Mouse (Mus musculus) embryonic fibroblast, embryonic 13.5 days (primary cell): Measurements from ENCODE around the gene Slc47a2.

Experiments
- CTCF ChIP-seq: IDR thresholded peaks from 2 replicates; pipeline ENCODE4 v1.5.1; 2011; ENCODE audit warnings: mild to moderate bottlenecking, control low read depth, low read length, moderate library complexity, borderline replicate concordance; ENCODE audit not compliant: insufficient read depth
- POLR2A ChIP-seq: IDR thresholded peaks from 2 replicates; pipeline ENCODE4 v1.6.1; 2011; ENCODE audit warnings: low read depth, mild to moderate bottlenecking, control low read depth, low read length, moderate library complexity

DNA sequence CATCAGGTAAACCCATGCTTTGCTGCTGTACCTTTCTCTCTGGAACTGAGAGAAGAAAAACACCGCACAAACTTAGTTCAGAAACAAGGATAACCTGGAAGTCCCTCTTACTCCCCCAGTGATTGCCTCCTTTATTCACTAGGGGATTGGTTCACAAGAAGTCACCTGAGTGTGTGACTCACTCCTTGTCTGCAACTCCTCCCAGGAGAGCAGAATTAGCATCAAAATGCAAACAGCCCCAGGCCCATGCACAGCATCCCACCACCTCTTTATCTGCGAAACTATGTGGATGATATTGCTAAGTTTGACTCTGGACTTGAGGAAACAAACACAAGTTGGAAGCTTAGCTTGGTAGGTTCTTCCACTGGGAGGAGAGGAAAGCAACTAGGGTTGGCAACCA is 45.3 kb downstream of the Slc47a2 start:
- no peak for TF ChIP-seq POLR2A
- no peak for TF ChIP-seq CTCF
